Mouse (Mus musculus): Measurements from ENCODE around the gene Phf5a.

GRCm38 (mm10) chr15:81832219-81832618, 39.5 kb downstream of the Phf5a start:
- TF ChIP-seq CTCF (IDR thresholded peaks at IDR 0.05; ENCODE audit: low read depth, low read length) (no peak), POLR2A (IDR thresholded peaks at IDR 0.05; ENCODE audit: insufficient read depth, low read length) (no peak), EP300 (IDR thresholded peaks at IDR 0.05; ENCODE audit: insufficient read depth, low read depth, low read length) (no peak)
